Mouse (Mus musculus) lung, postnatal 36 days (tissue): Measurements from ENCODE around the gene Terf2.
A peak's percentile ranks its signal among the peaks of the same experiment; 100 is the strongest.

Source experiments
- DNase-seq: peaks from one replicate; pipeline ENCODE4 v3.0.0; 2022; ENCODE audit warnings: mixed read lengths

Gene Terf2

GRCm38 (mm10) chr8:107096366-107097036, at the start of gene Terf2:
Gene Terf2, minus strand, starts transcription at chr8:107096547.
- peak; percentile 97 for DNase-seq

- no peak for DNase-seq
Measured at GRCm38 (mm10) chr8:107143501-107143900, 47.2 kb upstream of the Terf2 start.

GRCm38 (mm10) chr8:107142539-107142938, 46.2 kb upstream of the Terf2 start:
- DNase-seq: no peak

GRCm38 (mm10) chr8:107139704-107140470, 43.5 kb upstream of the Terf2 start:
- DNase-seq: peak; percentile 88

GRCm38 (mm10) chr8:107138338-107138737, 42.0 kb upstream of the Terf2 start:
- no peak for DNase-seq

GRCm38 (mm10) chr8:107137591-107137990, 41.2 kb upstream of the Terf2 start:
- DNase-seq: no peak

- no peak for DNase-seq
Measured at GRCm38 (mm10) chr8:107136003-107136612, 39.8 kb upstream of the Terf2 start.

- peak; percentile 59 for DNase-seq
Measured at GRCm38 (mm10) chr8:107133881-107134280, 37.5 kb upstream of the Terf2 start.

- no peak for DNase-seq
Measured at GRCm38 (mm10) chr8:107132581-107133491, 36.5 kb upstream of the Terf2 start.

- DNase-seq: no peak
Measured at GRCm38 (mm10) chr8:107130028-107130427, 33.7 kb upstream of the Terf2 start.

- peak; percentile 78 for DNase-seq
Measured at GRCm38 (mm10) chr8:107129171-107130025, 33.1 kb upstream of the Terf2 start.

- no peak for DNase-seq
Measured at GRCm38 (mm10) chr8:107124343-107124742, 28.0 kb upstream of the Terf2 start.

- no peak for DNase-seq
Measured at GRCm38 (mm10) chr8:107123063-107123614, 26.8 kb upstream of the Terf2 start.

GRCm38 (mm10) chr8:107121681-107122291, 25.4 kb upstream of the Terf2 start:
- DNase-seq: no peak

GRCm38 (mm10) chr8:107120806-107121205, 24.5 kb upstream of the Terf2 start:
- no peak for DNase-seq

- no peak for DNase-seq
Measured at GRCm38 (mm10) chr8:107119412-107119811, 23.1 kb upstream of the Terf2 start.

GRCm38 (mm10) chr8:107118803-107119233, 22.5 kb upstream of the Terf2 start:
- DNase-seq: peak; percentile 45

- peak; percentile 83 for DNase-seq
Measured at GRCm38 (mm10) chr8:107117019-107117418, 20.7 kb upstream of the Terf2 start.

- peak; percentile 96 for DNase-seq
Measured at GRCm38 (mm10) chr8:107116023-107116422, 19.7 kb upstream of the Terf2 start.

GRCm38 (mm10) chr8:107115008-107115320, 18.6 kb upstream of the Terf2 start:
- DNase-seq: no peak
